Mouse (Mus musculus) forebrain, embryonic 16.5 days (tissue): ENCODE results near the gene Miga1. TPM values are rescaled to one million over a fixed set of nuclear protein-coding genes. Genes with fewer than 3 reads are reported as not detected.

Experiments
- ATAC-seq: fragments of 200-750 bp; cut with Nextera tagmentation; 2 replicates; pipeline ENCODE4 v1.8.0; 2017; ENCODE audit warnings: mild to moderate bottlenecking, moderate library complexity
- H3K27ac ChIP-seq: fragments of 300-500 bp; sonication (generic); 2 replicates; pipeline ENCODE4 v1.5.1; 2014; ENCODE audit warnings: low read length, control low read depth
- H3K27me3 ChIP-seq: fragments of 300-500 bp; sonication (generic); replicated peaks from 2 replicates; pipeline ENCODE4 v1.6.1; 2014; ENCODE audit warnings: low read length; ENCODE audit not compliant: control insufficient read depth, insufficient read depth
- H3K36me3 ChIP-seq: fragments of 300-500 bp; sonication (generic); 2 replicates; pipeline ENCODE4 v1.6.1; 2014; ENCODE audit not compliant: control insufficient read depth, insufficient read depth
- H3K4me1 ChIP-seq: fragments of 300-500 bp; sonication (generic); replicated peaks from 2 replicates; pipeline ENCODE4 v1.6.1; 2014; ENCODE audit warnings: low read length; ENCODE audit not compliant: control insufficient read depth, insufficient read depth
- H3K4me2 ChIP-seq: fragments of 300-500 bp; sonication (generic); 2 replicates; pipeline ENCODE4 v1.6.1; 2014; ENCODE audit warnings: mild to moderate bottlenecking, low read length, control low read depth
- H3K4me3 ChIP-seq: fragments of 300-500 bp; sonication (generic); replicated peaks from 2 replicates; pipeline ENCODE4 v1.5.1; 2014; ENCODE audit warnings: mild to moderate bottlenecking, low read length, control low read depth
- H3K9ac ChIP-seq: fragments of 300-500 bp; sonication (generic); replicated peaks from 2 replicates; pipeline ENCODE4 v1.6.1; 2014; ENCODE audit warnings: low read depth, low read length, control low read depth
- H3K9me3 ChIP-seq: fragments of 300-500 bp; sonication (generic); 2 replicates; pipeline ENCODE4 v1.6.1; 2016; ENCODE audit warnings: low read length; ENCODE audit not compliant: control insufficient read depth
- WGBS: fragments of 180-500 bp; shearing (Covaris S2); extraction: QIAGEN DNeasy Blood & Tissue Kit; methylation state at CpG from one replicate; pipeline ENCODE4 v1.1.7; 2014; 5-methylcytosine and 5-hydroxymethylcytosine counted together
- polyA plus RNA-seq: library from polyadenylated mRNA; unstranded; fragments of >200 nt; fragmentation: Nextera tagmentation; extraction: Ambion mirVana; gene quantifications from 2 replicates; pipeline ENCODE4 v1.2.1, GENCODE M21; 2015

Miga1 gene
- polyA plus RNA-seq, 1 experiment from 2014 or later, result 22.6 TPM

- no peaks in the 10 kb centered on the region for H3K27me3 ChIP-seq
- no peak overlapping the region for H3K4me3 ChIP-seq
- H3K9me3 ChIP-seq, result no peaks in the 10 kb centered on the region
- no peak overlapping the region for H3K4me2 ChIP-seq
- H3K27ac ChIP-seq, result no peak overlapping the region
- WGBS, result 68% methylated on average over 5 of the region's 5 CpGs
- ATAC-seq, result peak; percentile 75
- 0 out of 2 replicates have a peak, but pooled peaks cover 3% of the 10 kb centered on the region for H3K4me1 ChIP-seq
- no peaks in the 10 kb centered on the region for H3K36me3 ChIP-seq
- no peak overlapping the region for H3K9ac ChIP-seq
These were observed 94.8 kb downstream of the Miga1 start for GRCm38 (mm10) chr3:152245273-152245910.

GRCm38 (mm10) chr3:152243304-152243703, 96.9 kb downstream of the Miga1 start:
- no peak for ATAC-seq
- Histone ChIP-seq H3K9ac (no peak overlapping the region), H3K27me3 (no peaks in the 10 kb centered on the region), H3K27ac (no peak overlapping the region), H3K4me3 (no peak overlapping the region), H3K4me1 (0 out of 2 replicates have a peak, but pooled peaks cover 3% of the 10 kb centered on the region), H3K4me2 (no peak overlapping the region), H3K9me3 (no peaks in the 10 kb centered on the region), H3K36me3 (peaks cover 7% of the 10 kb centered on the region)
- 82% methylated on average over 4 of the region's 4 CpGs for WGBS

GRCm38 (mm10) chr3:152241098-152241497, 99.1 kb downstream of the Miga1 start:
- no peak overlapping the region for H3K27ac ChIP-seq
- H3K4me3 ChIP-seq, result no peak overlapping the region
- no peak overlapping the region for H3K9ac ChIP-seq
- 89% methylated on average over 3 of the region's 3 CpGs for WGBS
- no peaks in the 10 kb centered on the region for H3K27me3 ChIP-seq
- ATAC-seq, result no peak
- H3K4me1 ChIP-seq, result 0 out of 2 replicates have a peak, but pooled peaks cover 3% of the 10 kb centered on the region
- H3K9me3 ChIP-seq, result no peaks in the 10 kb centered on the region
- peaks cover 16% of the 10 kb centered on the region for H3K36me3 ChIP-seq
- no peak overlapping the region for H3K4me2 ChIP-seq

- Histone ChIP-seq H3K4me1 (no peaks in the 10 kb centered on the region), H3K9ac (no peak overlapping the region), H3K27me3 (no peaks in the 10 kb centered on the region), H3K4me3 (no peak overlapping the region), H3K4me2 (no peak overlapping the region), H3K36me3 (peaks cover 18% of the 10 kb centered on the region), H3K9me3 (no peaks in the 10 kb centered on the region), H3K27ac (no peak overlapping the region)
- WGBS, result 100% methylated on average over 1 of the region's 1 CpGs
- no peak for ATAC-seq
These were observed 100.6 kb downstream of the Miga1 start for GRCm38 (mm10) chr3:152239592-152239991.

GRCm38 (mm10) chr3:152238836-152239235, 101.4 kb downstream of the Miga1 start:
- Histone ChIP-seq H3K4me1 (no peaks in the 10 kb centered on the region), H3K9ac (no peak overlapping the region), H3K27me3 (no peaks in the 10 kb centered on the region), H3K4me3 (no peak overlapping the region), H3K36me3 (peaks cover 18% of the 10 kb centered on the region), H3K27ac (no peak overlapping the region), H3K4me2 (no peak overlapping the region), H3K9me3 (no peaks in the 10 kb centered on the region)
- 64% methylated on average over 2 of the region's 2 CpGs for WGBS
- no peak for ATAC-seq

GRCm38 (mm10) chr3:152235805-152236204, 104.4 kb downstream of the Miga1 start:
- Histone ChIP-seq H3K4me3 (no peak overlapping the region), H3K4me2 (no peak overlapping the region), H3K4me1 (no peaks in the 10 kb centered on the region), H3K9me3 (no peaks in the 10 kb centered on the region), H3K9ac (no peak overlapping the region), H3K36me3 (peaks cover 24% of the 10 kb centered on the region), H3K27me3 (no peaks in the 10 kb centered on the region), H3K27ac (no peak overlapping the region)
- 98% methylated on average over 1 of the region's 1 CpGs for WGBS
- ATAC-seq, result no peak

GRCm38 (mm10) chr3:152235238-152235637, 105.0 kb downstream of the Miga1 start:
- 100% methylated on average over 1 of the region's 1 CpGs for WGBS
- Histone ChIP-seq H3K27ac (no peak overlapping the region), H3K4me1 (no peaks in the 10 kb centered on the region), H3K4me2 (no peak overlapping the region), H3K4me3 (no peak overlapping the region), H3K9ac (no peak overlapping the region), H3K36me3 (peaks cover 24% of the 10 kb centered on the region), H3K9me3 (no peaks in the 10 kb centered on the region), H3K27me3 (no peaks in the 10 kb centered on the region)
- no peak for ATAC-seq

GRCm38 (mm10) chr3:152231333-152232100, 108.7 kb downstream of the Miga1 start:
- ATAC-seq, result no peak
- H3K9ac ChIP-seq, result no peak overlapping the region
- H3K27ac ChIP-seq, result no peak overlapping the region
- H3K4me3 ChIP-seq, result no peak overlapping the region
- H3K9me3 ChIP-seq, result no peaks in the 10 kb centered on the region
- no peaks in the 10 kb centered on the region for H3K27me3 ChIP-seq
- H3K4me1 ChIP-seq, result no peaks in the 10 kb centered on the region
- 55% methylated on average over 6 of the region's 6 CpGs for WGBS
- H3K36me3 ChIP-seq, result peaks cover 22% of the 10 kb centered on the region
- no peak overlapping the region for H3K4me2 ChIP-seq

GRCm38 (mm10) chr3:152229271-152229670, 110.9 kb downstream of the Miga1 start:
- WGBS, result 92% methylated on average over 5 of the region's 5 CpGs
- Histone ChIP-seq H3K4me1 (no peaks in the 10 kb centered on the region), H3K4me2 (no peak overlapping the region), H3K9me3 (no peaks in the 10 kb centered on the region), H3K36me3 (peaks cover 38% of the 10 kb centered on the region), H3K9ac (no peak overlapping the region), H3K27me3 (no peaks in the 10 kb centered on the region), H3K4me3 (no peak overlapping the region), H3K27ac (no peak overlapping the region)
- ATAC-seq, result no peak
